Mouse (Mus musculus): ENCODE data around the gene Yod1.

The Yod1 gene

GRCm38 (mm10) chr1:130717291-130717871 is at the start of gene Yod1:
Yod1 (plus strand) TSS chr1:130717327.
- DNase-seq (ENCODE audit: low read depth, low spot score) = peak; percentile 78

DNA sequence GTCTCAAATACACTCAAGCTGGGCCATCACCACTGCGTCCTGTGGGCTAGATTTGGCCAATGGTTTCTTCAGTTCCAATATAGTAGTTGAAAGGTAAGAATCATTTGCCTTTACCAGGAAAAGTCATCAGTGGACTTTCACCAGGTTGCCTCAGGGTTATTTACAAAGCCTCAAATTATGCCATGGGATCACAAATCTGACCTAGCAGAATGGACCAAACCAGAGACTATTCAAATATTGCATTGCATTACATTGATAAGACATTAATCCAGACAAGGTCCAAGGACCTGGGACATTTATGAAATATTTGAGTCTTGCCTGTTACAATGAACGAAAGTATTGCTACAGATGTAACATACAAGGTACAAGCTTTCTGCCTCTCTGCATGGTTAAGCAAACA is 38.6 kb upstream of the Yod1 start:
- no peak for DNase-seq (ENCODE audit: low read depth, low spot score)

DNA sequence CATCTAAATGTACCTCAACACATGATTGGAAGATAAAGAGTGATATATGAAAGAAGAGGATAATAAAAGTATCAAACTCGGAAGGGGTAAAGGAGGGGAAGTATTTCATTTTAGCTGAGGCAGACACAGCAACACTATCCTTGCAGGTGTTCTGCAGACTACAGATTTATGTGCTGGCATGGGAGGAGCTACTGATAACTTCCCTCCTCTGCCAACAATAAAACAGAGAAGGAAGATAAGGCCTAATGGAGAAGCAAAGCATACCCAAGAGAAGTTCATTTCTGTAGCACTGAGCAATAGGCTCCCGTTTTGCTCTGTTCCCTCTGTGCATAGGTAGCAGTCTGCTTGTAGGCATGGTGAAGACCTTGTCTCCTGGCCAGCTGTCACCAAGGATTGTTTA is 36.1 kb upstream of the Yod1 start:
- no peak for DNase-seq (ENCODE audit: low read depth, low spot score)

DNA sequence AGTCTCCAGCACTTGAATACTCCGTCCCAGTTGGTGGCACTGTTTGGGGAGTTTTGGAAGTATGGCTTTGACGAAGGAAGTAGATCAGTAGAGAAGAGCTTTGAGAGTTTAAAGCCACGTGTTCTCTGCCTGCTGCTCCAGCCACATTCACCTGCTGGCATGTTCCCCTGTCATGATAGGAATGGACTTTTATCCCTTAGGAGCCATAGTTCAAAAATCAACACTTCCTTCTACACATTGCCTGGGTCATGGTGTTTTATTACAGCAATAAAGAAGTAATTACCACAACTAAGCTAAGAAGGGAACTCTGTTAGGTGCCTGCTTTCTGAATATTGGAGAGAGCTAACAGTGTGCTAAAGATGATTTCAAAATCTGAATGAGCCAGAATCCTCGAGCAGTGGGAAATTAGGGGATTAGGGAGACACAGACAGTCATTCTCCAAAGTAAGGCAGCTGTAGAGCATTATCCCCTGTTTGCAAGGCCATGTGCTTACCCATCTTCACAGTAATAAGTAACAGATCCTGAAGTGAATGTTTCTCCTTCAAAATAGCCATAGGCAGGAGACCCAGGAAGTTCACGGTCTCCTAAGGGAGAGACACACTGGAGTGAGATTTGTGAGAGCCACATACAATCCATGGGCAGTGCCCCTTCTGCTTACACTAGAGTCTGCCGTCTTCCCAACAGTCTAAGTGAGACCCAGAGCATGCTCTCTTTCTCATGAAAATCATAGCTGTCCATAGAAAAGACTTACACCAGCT is 35.3 kb upstream of the Yod1 start:
- no peak for DNase-seq (ENCODE audit: low read depth, low spot score)

DNA sequence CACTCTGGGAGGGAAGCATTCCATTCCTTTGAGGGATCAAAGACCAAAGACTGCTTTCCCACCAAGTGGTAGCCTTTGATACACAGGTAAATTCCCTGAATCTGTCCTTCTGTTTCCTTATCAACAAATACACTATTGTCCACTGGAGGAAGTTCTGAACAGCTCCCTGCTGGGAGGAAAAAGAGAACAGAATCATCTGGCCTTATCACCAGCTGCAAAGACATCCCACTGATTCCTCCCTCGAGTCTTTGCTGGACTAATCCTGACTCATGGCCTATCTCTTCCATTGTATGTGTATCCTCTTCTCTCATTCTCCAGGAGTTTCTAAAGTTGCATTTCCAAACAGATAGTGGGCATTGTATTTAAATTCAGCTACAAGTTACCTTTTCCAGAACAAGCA is 33.2 kb upstream of the Yod1 start:
- DNase-seq (ENCODE audit: low read depth, low spot score) = no peak

DNA sequence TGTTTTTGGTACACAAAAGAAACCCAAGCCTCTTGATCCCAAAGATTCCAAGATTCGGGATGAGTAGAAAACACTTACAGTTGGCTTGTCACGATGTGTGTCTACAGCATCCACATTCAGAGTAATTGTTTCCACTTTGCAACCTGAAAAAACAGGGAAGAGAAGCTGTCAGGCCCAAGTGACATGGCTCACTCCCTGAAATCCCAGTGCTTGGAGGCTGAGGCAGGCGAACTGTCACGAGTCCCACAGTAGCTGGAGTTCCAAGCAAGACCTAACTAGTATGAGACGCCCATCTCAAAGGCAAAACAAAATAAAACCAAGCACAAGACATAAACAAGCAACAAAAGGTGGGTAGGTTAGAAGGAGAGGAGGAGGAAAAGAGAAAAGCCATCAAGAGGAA is 18.5 kb upstream of the Yod1 start:
- DNase-seq (ENCODE audit: low read depth, low spot score) = no peak

DNA sequence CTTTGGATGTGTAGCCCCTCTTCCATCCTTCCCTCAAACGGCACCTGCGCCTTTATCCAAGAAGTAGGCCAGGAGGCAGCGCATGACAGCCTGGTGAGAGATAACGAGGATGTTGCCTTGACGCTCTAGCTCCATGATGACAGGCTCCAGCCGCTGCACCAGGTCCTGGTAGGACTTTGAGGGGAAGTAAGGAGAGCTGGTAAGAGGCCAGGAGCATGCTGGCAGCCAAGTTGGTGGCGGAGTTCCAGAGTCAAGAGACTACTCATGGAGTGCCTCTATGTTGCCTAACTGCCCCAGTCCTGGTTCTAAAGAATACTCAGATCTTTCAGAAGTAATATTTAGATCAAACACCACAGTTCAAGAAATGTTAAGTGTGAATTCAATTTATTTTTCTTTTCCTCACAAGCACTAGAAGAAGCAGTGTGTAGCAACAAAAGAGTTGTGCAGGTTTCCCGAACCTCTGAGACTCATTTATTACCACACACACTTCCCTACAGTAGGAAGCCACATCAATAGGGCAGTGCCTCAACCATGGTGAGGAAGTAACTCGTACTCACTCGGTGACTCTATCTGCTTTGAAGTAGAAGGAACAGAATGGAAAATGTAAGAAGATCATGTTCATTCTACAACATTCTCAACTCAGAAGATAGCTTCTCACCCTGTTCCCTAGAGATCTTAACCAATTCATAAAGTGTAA is 17.0 kb upstream of the Yod1 start:
- DNase-seq (ENCODE audit: low read depth, low spot score) = no peak

- DNase-seq (ENCODE audit: low read depth, low spot score) = no peak
These were observed 15.2 kb upstream of the Yod1 start for GRCm38 (mm10) chr1:130701976-130702375.

DNA sequence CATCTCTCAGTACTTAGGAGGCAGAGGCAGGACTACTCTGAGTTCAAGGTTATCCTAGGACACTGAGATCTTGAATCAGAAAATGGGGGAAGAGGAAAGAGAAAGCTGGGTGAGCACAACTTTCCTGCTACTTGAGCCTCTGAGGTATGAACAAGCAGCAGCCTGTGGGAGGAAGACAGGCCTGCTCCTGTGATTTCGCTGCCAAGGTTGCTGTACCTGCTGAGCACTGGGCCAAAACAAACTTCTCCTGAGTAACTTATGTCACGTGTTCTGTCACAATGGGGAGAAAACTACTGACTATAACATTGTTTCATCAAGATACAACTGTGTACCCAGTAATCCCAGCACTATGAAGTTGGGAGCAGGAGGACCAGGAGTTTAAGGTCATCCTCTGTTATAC is 13.5 kb upstream of the Yod1 start:
- DNase-seq (ENCODE audit: low read depth, low spot score) = no peak

DNA sequence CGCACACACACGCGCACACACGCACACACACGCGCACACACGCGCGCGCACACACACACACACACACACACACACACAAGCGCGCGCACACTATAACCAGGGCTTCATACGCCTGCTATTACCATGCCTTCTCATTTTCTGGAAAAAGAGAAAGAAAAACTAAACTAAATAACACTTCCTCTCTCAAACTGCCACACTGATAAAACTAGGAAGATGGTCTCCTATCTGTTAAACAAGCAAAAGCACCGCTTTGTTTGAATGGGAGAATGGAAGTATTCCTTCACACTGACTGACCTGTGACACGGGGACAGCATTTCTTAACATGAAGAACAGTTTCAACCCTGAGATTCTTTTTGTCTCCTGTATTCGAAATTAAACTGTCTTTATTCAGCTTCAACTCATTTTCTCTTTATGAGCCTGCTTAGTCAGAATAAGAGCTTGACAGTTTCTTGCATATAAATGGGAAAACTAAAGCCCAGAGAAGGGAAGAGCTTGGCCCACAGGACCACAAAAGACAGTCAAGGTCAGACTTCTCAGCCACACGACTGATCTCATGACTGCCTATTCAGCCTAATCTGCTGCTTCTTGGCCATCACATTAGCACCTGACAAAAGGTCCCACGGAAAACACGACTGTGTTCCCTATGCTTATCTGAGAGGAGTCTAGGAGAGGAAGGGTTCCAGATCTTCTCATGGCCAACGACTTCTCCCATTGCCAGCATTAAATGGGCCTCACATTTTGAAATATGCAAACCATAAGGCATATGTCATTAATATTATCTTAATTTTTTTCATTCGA is 6.6 kb upstream of the Yod1 start:
- no peak for DNase-seq (ENCODE audit: low read depth, low spot score)

GRCm38 (mm10) chr1:130714046-130714445 is 3.1 kb upstream of the Yod1 start:
- DNase-seq (ENCODE audit: low read depth, low spot score) = no peak

GRCm38 (mm10) chr1:130715561-130716217 is 1.4 kb upstream of the Yod1 start, which contains the start of gene Gm29427:
Gm29427 (minus strand) TSS chr1:130715799.
- peak; percentile 94 for DNase-seq (ENCODE audit: low read depth, low spot score)

GRCm38 (mm10) chr1:130716218-130716512 is 962 bp upstream of the Yod1 start:
- no peak for DNase-seq (ENCODE audit: low read depth, low spot score)

GRCm38 (mm10) chr1:130716513-130717290 is 425 bp upstream of the Yod1 start:
- DNase-seq (ENCODE audit: low read depth, low spot score) = no peak

- no peak for DNase-seq (ENCODE audit: low read depth, low spot score)
These were observed 7.1 kb downstream of the Yod1 start for GRCm38 (mm10) chr1:130724206-130724605.

GRCm38 (mm10) chr1:130726396-130726795 is 9.3 kb downstream of the Yod1 start:
- no peak for DNase-seq (ENCODE audit: low read depth, low spot score)

DNA sequence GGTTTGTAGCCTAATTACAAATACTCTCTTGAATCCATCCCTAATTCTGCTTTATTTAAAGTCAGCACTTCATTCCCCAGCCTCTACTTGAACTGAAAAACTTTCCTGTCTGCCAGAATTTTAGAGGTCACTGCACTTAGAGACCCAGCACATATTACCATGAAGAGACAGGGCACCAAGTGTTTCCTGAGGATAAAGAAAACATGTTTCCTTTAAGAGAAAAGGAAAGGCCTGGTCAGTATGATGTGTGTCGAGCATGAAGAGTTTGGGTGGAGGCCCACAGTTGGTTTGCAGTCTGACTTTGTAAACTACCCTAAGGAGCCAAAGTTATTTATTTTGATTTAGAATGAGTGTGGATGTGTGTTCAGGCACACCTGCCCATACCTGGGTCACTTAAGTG is 10.9 kb downstream of the Yod1 start:
- DNase-seq (ENCODE audit: low read depth, low spot score) = no peak

DNA sequence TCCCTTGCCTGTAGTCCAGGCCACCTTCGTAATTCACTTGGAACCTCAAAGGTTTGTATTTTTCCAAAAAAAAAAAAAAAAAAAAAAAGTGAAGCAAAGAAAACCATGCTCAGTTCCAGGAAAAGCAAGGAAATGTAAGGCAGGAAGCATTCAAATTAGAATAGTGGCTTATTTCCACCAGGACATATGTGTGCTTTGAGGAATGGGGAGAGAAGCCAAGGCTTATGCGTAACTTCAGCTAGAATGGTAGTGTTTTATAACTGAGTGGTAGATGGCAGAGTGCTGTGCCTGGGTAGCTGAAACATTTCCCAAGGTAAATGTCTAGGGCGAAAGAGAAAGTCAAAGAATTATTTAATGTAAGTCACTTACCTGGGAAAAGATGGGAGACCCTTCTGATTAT is 11.6 kb downstream of the Yod1 start:
- DNase-seq (ENCODE audit: low read depth, low spot score) = peak; percentile 68

GRCm38 (mm10) chr1:130729153-130729552 is 12.0 kb downstream of the Yod1 start, which contains the start of gene Pfkfb2:
Pfkfb2 (minus strand) TSS chr1:130729253.
- no peak for DNase-seq (ENCODE audit: low read depth, low spot score)

DNA sequence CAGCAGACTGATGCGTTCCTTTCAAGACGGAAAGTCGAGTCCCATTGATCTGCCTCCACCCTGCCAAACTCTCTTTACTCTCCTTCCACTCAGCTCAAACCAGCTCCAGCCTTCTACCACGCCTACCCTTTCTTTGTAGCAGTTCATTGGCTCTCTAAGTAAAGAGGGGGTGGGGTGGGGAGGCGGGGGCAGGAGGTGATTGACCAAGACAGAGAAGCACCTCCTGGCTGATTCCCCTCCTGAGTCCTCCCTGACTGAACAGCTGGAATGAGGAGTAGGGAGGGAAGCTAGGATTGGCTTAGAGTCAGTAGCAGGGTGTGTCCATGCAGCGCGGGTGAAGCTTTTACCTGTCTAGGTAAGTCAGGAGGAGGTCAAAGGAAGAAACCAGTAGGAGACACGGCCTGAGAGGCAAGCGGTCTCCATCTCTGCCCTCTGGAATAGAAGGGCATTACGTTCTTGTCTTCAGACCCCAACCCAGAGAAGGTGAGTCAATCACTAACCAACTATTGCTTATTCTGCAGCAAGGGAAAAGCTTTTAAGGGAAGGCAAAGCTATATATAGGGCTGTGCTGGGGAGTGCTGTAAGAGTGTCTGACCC is 14.7 kb downstream of the Yod1 start, which contains the start of gene AA986860:
AA986860 (plus strand) TSS at position 236 of the 597 bp plus-strand sequence.
- DNase-seq (ENCODE audit: low read depth, low spot score) = no peak
